8 mouse cellular contexts compared by ENCODE assay signal in the genomic region with DNA sequence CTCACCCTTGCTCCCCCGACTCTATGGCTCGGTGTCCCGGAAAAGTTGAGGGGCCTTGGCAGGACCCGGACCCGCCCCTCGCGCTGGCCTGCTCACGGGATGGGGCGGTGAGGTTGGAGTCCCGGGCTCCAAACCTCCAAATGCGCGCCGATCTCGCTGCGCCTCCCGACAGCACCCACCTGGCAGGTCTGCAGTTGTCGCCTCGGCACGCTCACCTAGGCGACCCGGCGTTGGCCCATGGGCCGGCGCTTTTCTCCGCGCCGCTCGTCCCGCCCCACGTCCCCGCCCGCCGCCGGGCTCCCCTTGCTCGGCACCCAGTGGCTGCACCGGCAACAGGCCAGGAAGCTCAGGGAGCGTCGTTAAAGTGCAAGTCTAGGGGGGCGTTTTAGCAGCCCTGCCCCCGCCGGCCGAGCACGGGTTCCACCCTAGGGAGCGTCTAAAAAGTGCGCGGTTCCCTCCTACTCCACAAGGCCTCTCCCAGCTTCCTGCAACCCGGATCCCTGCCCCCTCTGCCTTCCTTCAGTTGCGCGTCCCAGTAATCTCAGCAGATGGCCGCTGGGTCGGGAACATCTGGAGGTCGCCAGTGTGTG. TPM values are rescaled to one million over a fixed set of nuclear protein-coding genes. Genes with fewer than 3 reads are reported as not detected.
DNase-seq lines count a peak whose midpoint lies in the region; ATAC-seq lines count a peak whose summit lies in the region.

A gene (minus strand): TSS at position 266 of the 590 bp plus-strand sequence.

- peak; percentile 94 for ATAC-seq in intestine, embryonic 14.5 days (replicated peaks; ENCODE audit: low FRiP score, low TSS enrichment, low read depth)
- peak; percentile 65 for ATAC-seq in megakaryocyte progenitor cell, adult 5-6 weeks (replicated peaks; ENCODE audit: poor library complexity)
- ATAC-seq in activated CD4-positive, CD25-positive, alpha-beta regulatory T cell, adult 4 months = no peak

- H3K9me3 ChIP-seq in intestine, embryonic 14.5 days (ENCODE audit: control insufficient read depth, low read length) = no peaks in the 10 kb centered on the region

- H3K36me3 ChIP-seq in intestine, embryonic 14.5 days (ENCODE audit: control insufficient read depth, insufficient read depth, low read length) = no peaks in the 10 kb centered on the region

- WGBS in intestine, embryonic 14.5 days = under 1% methylated on average over 52 of the region's 52 CpGs

- peak; percentile 86 to 89 for DNase-seq in adrenal gland, adult 18-20 months (ENCODE audit: low spot score in 2 of 2)
- DNase-seq in embryo, embryonic 10.5 days (ENCODE audit: low spot score) = peak; percentile 98
- peak; percentile 88 for DNase-seq in gastrocnemius, postnatal 25 days
- peak; percentile 95 for DNase-seq in intestine, embryonic 14.5 days (ENCODE audit: low spot score)
- peak; percentile 81 to 82 for DNase-seq in left cerebral cortex, postnatal 14 days (ENCODE audit: low spot score in 2 of 2)
- DNase-seq in right cerebral cortex, postnatal 4 days = peak; percentile 94

- H3K4me1 ChIP-seq in intestine, embryonic 14.5 days (replicated peaks; ENCODE audit: control insufficient read depth, insufficient read depth, low read length) = peaks cover 23% of the 10 kb centered on the region

- H3K4me2 ChIP-seq in intestine, embryonic 14.5 days (ENCODE audit: low read length) = peak within 1 kb of the TSS; percentile 84

- peak within 1 kb of the TSS; percentile 75 for H3K27ac ChIP-seq in intestine, embryonic 14.5 days (ENCODE audit: low read depth)

- peak within 1 kb of the TSS; percentile 75 for H3K4me3 ChIP-seq in intestine, embryonic 14.5 days (ENCODE audit: low read depth, low read length)

- H3K9ac ChIP-seq in intestine, embryonic 14.5 days (ENCODE audit: low read length) = peak within 1 kb of the TSS; percentile 76

- intact Hi-C loops in left cerebral cortex, postnatal 14 days (cut with DNase I) = no loop called here

- no peaks in the 10 kb centered on the region for H3K27me3 ChIP-seq in intestine, embryonic 14.5 days (replicated peaks; ENCODE audit: control insufficient read depth, insufficient read depth, low read length)

RNA-seq across cellular contexts. Expression of the gene that starts here (rescaled TPM):
- total RNA-seq in adrenal gland, adult 18-20 months (2021) = 10 to 100 TPM; 16.7 to 16.9 TPM
- total RNA-seq in gastrocnemius, postnatal 25 days (2021) = 1 to 10 TPM; 1.3 to 1.6 TPM
- polyA plus RNA-seq in intestine, embryonic 14.5 days (2014; fragmentation: Nextera tagmentation; extraction: Ambion mirVana) = 12.8 and 14.5 TPM in 2 replicates
- total RNA-seq in left cerebral cortex, postnatal 14 days (2021) = 1 to 10 TPM; 4.4 to 4.5 TPM
- 0.12 TPM in 1 of 2 replicates, not detected in the other for total RNA-seq in megakaryocyte progenitor cell, adult 5-6 weeks (2015)
- total RNA-seq in megakaryocyte progenitor cell, adult 5-6 weeks (2017) = not detected in 2 replicates
- polyA plus RNA-seq in activated CD4-positive, CD25-positive, alpha-beta regulatory T cell, adult 4 months (2017; shearing (Covaris generic)) = not detected

Comparison
In these comparisons a context has a peak if more than half of its experiments do, and no peak if none do; other contexts are left out.
1. RNA of the gene that starts here (polyA plus RNA-seq): 12.8 to 14.5 TPM in intestine, embryonic 14.5 days; not detected in activated CD4-positive, CD25-positive, alpha-beta regulatory T cell, adult 4 months; every median in the first group is over 10 times any median in the second.
2. Peak in ATAC-seq in megakaryocyte progenitor cell, adult 5-6 weeks; RNA of the gene not detected or under 1 TPM.
3. Peak in every context shown above with its lines, with median percentiles within 50 percentile points of each other: DNase-seq.